Mouse (Mus musculus): Measurements from ENCODE around the gene Haus5. TPM values are rescaled to one million over a fixed set of nuclear protein-coding genes. Genes with fewer than 3 reads are reported as not detected.
A peak's percentile ranks its signal among the peaks of the same experiment; 100 is the strongest.

The Haus5 gene
- polyA plus RNA-seq, 1 experiment, result 17.1 TPM

GRCm38 (mm10) chr7:30683425-30683824 lies 18.6 kb upstream of the Haus5 start:
- H3K4me1 ChIP-seq (ENCODE audit: control insufficient read depth, insufficient read depth, low read length), result no peaks in the 10 kb centered on the region
- no peak overlapping the region for H3K4me3 ChIP-seq (replicated peaks; ENCODE audit: insufficient read depth, low read depth, low read length)
- no peak for TF ChIP-seq POLR2A (IDR thresholded peaks at IDR 0.05; ENCODE audit: borderline replicate concordance, insufficient read depth, low read length)
- TF ChIP-seq CTCF (IDR thresholded peaks at IDR 0.05; ENCODE audit: borderline replicate concordance, insufficient read depth, low read depth, low read length), result no peak
- no peak for DNase-seq
- H3K27ac ChIP-seq (ENCODE audit: insufficient read depth, low read length), result no peak overlapping the region
- WGBS, result 87% methylated on average over 2 of the region's 2 CpGs
- H3K27me3 ChIP-seq (ENCODE audit: control insufficient read depth, insufficient read depth, low read length), result no peaks in the 10 kb centered on the region

- no peaks in the 10 kb centered on the region for H3K27me3 ChIP-seq (ENCODE audit: control insufficient read depth, insufficient read depth, low read length)
- H3K27ac ChIP-seq (ENCODE audit: insufficient read depth, low read length), result no peak overlapping the region
- H3K4me3 ChIP-seq (replicated peaks; ENCODE audit: insufficient read depth, low read depth, low read length), result no peak overlapping the region
- DNase-seq, result no peak
- TF ChIP-seq POLR2A (IDR thresholded peaks at IDR 0.05; ENCODE audit: borderline replicate concordance, insufficient read depth, low read length) (no peak), CTCF (IDR thresholded peaks at IDR 0.05; ENCODE audit: borderline replicate concordance, insufficient read depth, low read depth, low read length) (no peak)
- 38% methylated on average over 5 of the region's 5 CpGs for whole genome bisulfite sequencing
- no peaks in the 10 kb centered on the region for H3K4me1 ChIP-seq (ENCODE audit: control insufficient read depth, insufficient read depth, low read length)
These were observed 17.1 kb upstream of the Haus5 start for GRCm38 (mm10) chr7:30681897-30682296.

GRCm38 (mm10) chr7:30678263-30678975 lies 13.6 kb upstream of the Haus5 start:
- TF ChIP-seq CTCF (IDR thresholded peaks at IDR 0.05; ENCODE audit: borderline replicate concordance, insufficient read depth, low read depth, low read length) (no peak), POLR2A (IDR thresholded peaks at IDR 0.05; ENCODE audit: borderline replicate concordance, insufficient read depth, low read length) (no peak)
- Histone ChIP-seq H3K4me3 (replicated peaks; ENCODE audit: insufficient read depth, low read depth, low read length) (no peak overlapping the region), H3K27ac (ENCODE audit: insufficient read depth, low read length) (no peak overlapping the region), H3K4me1 (ENCODE audit: control insufficient read depth, insufficient read depth, low read length) (no peaks in the 10 kb centered on the region), H3K27me3 (ENCODE audit: control insufficient read depth, insufficient read depth, low read length) (no peaks in the 10 kb centered on the region)
- DNase-seq, result peak; percentile 47 to 50
- WGBS, result 33% methylated on average over 5 of the region's 5 CpGs

GRCm38 (mm10) chr7:30671480-30671879 lies 6.7 kb upstream of the Haus5 start, which contains the start of gene Pmis2:
TSS of gene Pmis2 (minus strand) at chr7:30671605.
- Histone ChIP-seq H3K27me3 (ENCODE audit: control insufficient read depth, insufficient read depth, low read length) (no peaks in the 10 kb centered on the region), H3K4me1 (ENCODE audit: control insufficient read depth, insufficient read depth, low read length) (no peaks in the 10 kb centered on the region), H3K27ac (ENCODE audit: insufficient read depth, low read length) (no peak within 1 kb of the TSS), H3K4me3 (replicated peaks; ENCODE audit: insufficient read depth, low read depth, low read length) (no peak within 1 kb of the TSS)
- 72% methylated on average over 9 of the region's 9 CpGs for WGBS
- no peak for DNase-seq
- TF ChIP-seq CTCF (IDR thresholded peaks at IDR 0.05; ENCODE audit: borderline replicate concordance, insufficient read depth, low read depth, low read length) (no peak), POLR2A (IDR thresholded peaks at IDR 0.05; ENCODE audit: borderline replicate concordance, insufficient read depth, low read length) (no peak)

- DNase-seq, result no peak
- WGBS, result 34% methylated on average over 3 of the region's 3 CpGs
- Histone ChIP-seq H3K4me1 (ENCODE audit: control insufficient read depth, insufficient read depth, low read length) (no peaks in the 10 kb centered on the region), H3K27me3 (ENCODE audit: control insufficient read depth, insufficient read depth, low read length) (no peaks in the 10 kb centered on the region), H3K4me3 (replicated peaks; ENCODE audit: insufficient read depth, low read depth, low read length) (no peak overlapping the region), H3K27ac (ENCODE audit: insufficient read depth, low read length) (no peak overlapping the region)
- TF ChIP-seq CTCF (IDR thresholded peaks at IDR 0.05; ENCODE audit: borderline replicate concordance, insufficient read depth, low read depth, low read length) (no peak), POLR2A (IDR thresholded peaks at IDR 0.05; ENCODE audit: borderline replicate concordance, insufficient read depth, low read length) (no peak)
These were observed 4.4 kb upstream of the Haus5 start for GRCm38 (mm10) chr7:30669229-30669628.

- no peaks in the 10 kb centered on the region for H3K27me3 ChIP-seq (ENCODE audit: control insufficient read depth, insufficient read depth, low read length)
- H3K4me1 ChIP-seq (ENCODE audit: control insufficient read depth, insufficient read depth, low read length), result no peaks in the 10 kb centered on the region
- peak in 1 of 2 experiments; percentile 31 for DNase-seq
- TF ChIP-seq CTCF (IDR thresholded peaks at IDR 0.05; ENCODE audit: borderline replicate concordance, insufficient read depth, low read depth, low read length) (no peak), POLR2A (IDR thresholded peaks at IDR 0.05; ENCODE audit: borderline replicate concordance, insufficient read depth, low read length) (no peak)
- WGBS, result 2% methylated on average over 11 of the region's 11 CpGs
- H3K27ac ChIP-seq (ENCODE audit: insufficient read depth, low read length), result peak overlapping the region; percentile 62; the same call in 1 of the 2 replicates
- peak overlapping the region; percentile 89 for H3K4me3 ChIP-seq (replicated peaks; ENCODE audit: insufficient read depth, low read depth, low read length)
These were observed 527 bp upstream of the Haus5 start for GRCm38 (mm10) chr7:30665321-30665720.

GRCm38 (mm10) chr7:30649591-30650540 lies 14.9 kb downstream of the Haus5 start, which contains the start of gene Rbm42:
TSS of gene Rbm42 (minus strand) at chr7:30650317.
- 2% methylated on average over 59 of the region's 59 CpGs for WGBS
- no peak within 1 kb of the TSS for H3K27ac ChIP-seq (ENCODE audit: insufficient read depth, low read length)

More at GRCm38 (mm10) chr7:30649591-30650540, 14.9 kb downstream of the Haus5 start, which contains the start of gene Rbm42:
- TF ChIP-seq CTCF (IDR thresholded peaks at IDR 0.05; ENCODE audit: borderline replicate concordance, insufficient read depth, low read depth, low read length) (no peak), POLR2A (IDR thresholded peaks at IDR 0.05; ENCODE audit: borderline replicate concordance, insufficient read depth, low read length) (peak; percentile 82)
- DNase-seq, result peak; percentile 98 to 99
- Histone ChIP-seq H3K4me1 (ENCODE audit: control insufficient read depth, insufficient read depth, low read length) (no peaks in the 10 kb centered on the region), H3K4me3 (replicated peaks; ENCODE audit: insufficient read depth, low read depth, low read length) (peak within 1 kb of the TSS; percentile 79), H3K27me3 (ENCODE audit: control insufficient read depth, insufficient read depth, low read length) (no peaks in the 10 kb centered on the region)

Measured in cerebellum, adult 2 months (tissue).